Mouse (Mus musculus): Measurements from ENCODE around the gene Ovol3.

- TF ChIP-seq POLR2A (IDR thresholded peaks at IDR 0.05; ENCODE audit: insufficient read length, low read depth) (no peak), E2F4 (IDR thresholded peaks at IDR 0.05; ENCODE audit: insufficient read depth) (no peak)
These were observed 30.0 kb upstream of the Ovol3 start for GRCm38 (mm10) chr7:30265531-30265930.
